Mouse (Mus musculus) megakaryocyte-erythroid progenitor cell, adult 5-6 weeks (primary cell): ENCODE results near the gene Chd6. TPM values are rescaled to one million over a fixed set of nuclear protein-coding genes. Genes with fewer than 3 reads are reported as not detected.

Source experiments
- ATAC-seq: replicated peaks from 2 replicates; pipeline ENCODE4 v1.8.0; 2016; ENCODE audit warnings: mild to moderate bottlenecking, inconsistent platforms; ENCODE audit not compliant: severe bottlenecking, poor library complexity, low FRiP score, low TSS enrichment
- total RNA-seq, 2 experiments: library from RNA; stranded (forward) in 1 of 2; stranded (reverse) in 1 of 2; fragments of 200-1000, 215-1000 nt in 1 of 2; fragments of >200 nt in 1 of 2; fragmentation: Nextera tagmentation in 1 of 2; gene quantifications; 2 replicates each; pipeline ENCODE4 v1.2.3; 2014 to 2017

The Chd6 gene
- total RNA-seq, 2 experiments from 2014 or later, result 32.2 to 47.6 TPM

DNA sequence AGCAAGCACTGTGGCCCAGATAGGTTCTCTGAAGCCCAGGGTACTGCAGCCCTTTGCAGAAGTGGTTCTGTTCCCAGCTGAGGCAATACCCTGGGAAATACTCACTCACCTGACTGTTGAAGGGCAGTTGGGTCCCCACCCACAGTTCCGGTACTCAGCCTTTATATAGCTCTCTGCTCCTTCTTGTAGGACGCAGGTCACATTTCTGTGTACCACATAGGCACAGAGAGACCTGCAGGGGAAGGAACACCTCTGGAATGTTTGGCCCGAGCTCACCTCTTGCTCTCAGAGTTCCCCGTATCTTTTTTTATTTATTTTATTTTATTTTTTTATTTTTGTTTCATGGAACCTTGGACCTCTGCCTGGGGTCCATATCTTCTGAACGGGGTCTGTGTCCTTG lies 198.2 kb downstream of the Chd6 start:
- ATAC-seq, result no peak

DNA sequence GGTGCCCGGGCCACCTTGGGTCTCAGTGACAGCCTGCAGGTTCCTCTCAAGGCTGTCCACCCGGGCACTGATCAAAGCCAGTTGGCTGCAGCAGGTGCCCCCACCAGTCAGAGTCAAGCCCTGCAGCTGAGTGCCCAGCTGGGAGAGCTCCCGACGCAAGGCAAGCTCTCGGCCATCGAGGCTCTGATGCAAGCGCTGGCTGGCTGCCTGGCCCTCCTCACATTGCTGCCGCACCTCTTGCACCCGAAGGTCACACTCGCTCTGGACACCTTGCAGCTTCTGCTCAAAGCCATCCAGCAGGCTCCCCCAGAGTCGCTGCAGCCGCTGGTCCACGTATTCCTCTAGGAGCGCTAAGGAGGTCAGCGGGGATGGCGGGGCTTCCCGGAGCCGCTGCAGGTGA lies 200.3 kb downstream of the Chd6 start:
- no peak for ATAC-seq

DNA sequence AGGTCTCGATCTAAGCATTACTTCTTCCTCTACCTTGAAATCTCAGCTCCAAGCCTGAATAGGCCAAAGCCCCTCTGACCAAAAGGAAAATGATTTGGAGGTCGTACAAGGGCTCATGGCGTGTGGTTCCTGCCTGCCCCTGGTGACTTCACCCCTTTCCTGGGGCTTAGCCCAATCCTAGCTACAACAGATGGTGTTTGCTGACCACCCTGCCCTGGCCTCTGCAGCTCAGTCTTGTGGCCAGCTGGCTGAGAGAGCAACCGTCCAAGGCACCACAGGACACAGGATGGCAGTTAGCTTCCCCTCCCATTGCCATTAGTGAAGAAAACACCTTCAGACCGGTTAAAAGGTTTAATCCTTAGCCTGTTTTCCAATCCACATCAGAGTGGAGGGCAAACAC lies 202.8 kb downstream of the Chd6 start:
- no peak for ATAC-seq

DNA sequence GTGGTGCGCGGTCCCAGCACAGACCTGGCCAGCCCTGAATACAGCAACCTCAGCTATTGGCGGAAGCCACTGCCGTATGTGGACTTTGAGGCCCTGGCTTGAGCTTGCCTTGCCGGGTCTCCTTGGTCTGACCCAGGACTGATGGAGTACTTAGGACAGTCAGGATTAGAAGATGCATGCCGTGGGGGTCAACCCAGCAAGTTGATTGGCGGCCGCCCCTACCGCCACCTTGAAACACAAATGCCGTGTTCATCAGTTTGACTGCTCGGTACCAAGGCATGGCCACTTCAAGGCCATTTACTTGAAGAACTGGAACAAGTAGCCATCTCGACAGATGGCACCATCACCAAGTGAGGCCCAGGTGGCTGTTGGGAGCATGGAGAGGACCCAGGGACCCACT lies 203.6 kb downstream of the Chd6 start:
- ATAC-seq, result no peak

DNA sequence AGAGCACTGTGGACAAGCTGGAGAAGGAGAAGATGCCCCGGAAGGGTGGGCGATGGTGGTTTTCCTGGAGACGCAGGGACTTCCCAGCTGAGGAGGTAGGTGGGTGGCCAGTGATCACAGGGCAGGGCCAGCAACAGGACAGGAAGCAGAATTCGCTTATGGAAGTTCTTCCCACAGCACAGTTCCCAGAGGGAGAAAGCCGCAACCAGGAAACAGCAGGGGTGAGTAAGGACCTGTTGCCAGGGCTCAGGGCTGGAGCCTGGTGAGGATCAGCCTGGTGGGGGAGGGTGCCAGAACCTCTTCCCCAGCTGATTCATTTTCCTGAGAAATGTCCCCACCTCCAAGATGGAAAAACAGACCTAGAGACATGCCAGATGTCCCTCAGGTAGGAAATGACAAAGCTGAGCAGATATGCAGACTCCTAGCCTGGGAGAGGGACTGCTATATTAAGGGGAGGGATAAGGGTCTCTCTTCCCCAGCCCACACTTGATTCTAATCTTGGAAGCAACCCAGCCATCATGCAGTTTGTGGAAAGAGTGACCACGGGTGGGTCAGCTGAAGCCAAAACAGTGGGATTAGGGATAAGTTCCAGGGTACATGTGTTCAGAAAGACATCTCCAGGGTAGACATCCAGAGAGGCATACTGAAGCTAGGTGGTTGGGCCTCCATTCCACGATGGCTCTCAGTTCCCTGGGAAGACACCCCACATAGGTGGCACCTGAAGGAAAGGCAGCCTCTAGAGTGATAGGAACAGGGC lies 207.0 kb downstream of the Chd6 start:
- ATAC-seq, result no peak

Other genes with a start within 250 kb of the Chd6 start
- gene Zhx3, start 236.1 kb downstream of the Chd6 start, total RNA-seq (2014; fragmentation: Nextera tagmentation), result 4.9 and 6.4 TPM in 2 replicates
- gene Zhx3, start 236.1 kb downstream of the Chd6 start, total RNA-seq (2017), result 4.5 and 5.6 TPM in 2 replicates
- not detected in 2 replicates for gene Lpin3, start 228.4 kb downstream of the Chd6 start, total RNA-seq (2014; fragmentation: Nextera tagmentation)
- not detected in 2 replicates for gene Lpin3, start 228.4 kb downstream of the Chd6 start, total RNA-seq (2017)
- not detected in 2 replicates for gene Emilin3, start 196.7 kb downstream of the Chd6 start, total RNA-seq (2014; fragmentation: Nextera tagmentation)
- not detected in 2 replicates for gene Emilin3, start 196.7 kb downstream of the Chd6 start, total RNA-seq (2017)